Mouse (Mus musculus) cerebellum, adult 2 months (tissue): ENCODE data around the gene Gins3. TPM values are rescaled to one million over a fixed set of nuclear protein-coding genes. Genes with fewer than 3 reads are reported as not detected.

Experiments
- DNase-seq, 2 experiments: peaks; one replicate each; pipeline ENCODE4 v3.0.0; 2021
- H3K27ac ChIP-seq: fragments of 200-500 bp; 2 replicates; pipeline ENCODE4 v1.5.1; 2012; ENCODE audit warnings: low read length, control low read depth, inconsistent platforms; ENCODE audit not compliant: insufficient read depth
- H3K27me3 ChIP-seq: fragments of 200-500 bp; 2 replicates; pipeline ENCODE4 v1.6.1; 2012; ENCODE audit warnings: inconsistent platforms, mild to moderate bottlenecking, low read length, moderate library complexity; ENCODE audit not compliant: control insufficient read depth, insufficient read depth
- H3K4me1 ChIP-seq: fragments of 200-500 bp; 2 replicates; pipeline ENCODE4 v1.6.1; 2011; ENCODE audit warnings: low read length; ENCODE audit not compliant: control insufficient read depth, insufficient read depth
- H3K4me3 ChIP-seq: fragments of 200-500 bp; replicated peaks from 2 replicates; pipeline ENCODE3; 2011; ENCODE audit warnings: mild to moderate bottlenecking, low read depth, low read length, control low read depth; ENCODE audit not compliant: insufficient read depth
- CTCF ChIP-seq: fragments of 200-500 bp; IDR thresholded peaks from 2 replicates; pipeline ENCODE4 v1.5.1; 2011; ENCODE audit warnings: low read depth, mild to moderate bottlenecking, control low read depth, low read length, moderate library complexity, borderline replicate concordance; ENCODE audit not compliant: insufficient read depth
- POLR2A ChIP-seq: fragments of 200-500 bp; IDR thresholded peaks from 2 replicates; pipeline ENCODE4 v1.6.1; 2011; ENCODE audit warnings: low read length, control low read depth, borderline replicate concordance; ENCODE audit not compliant: insufficient read depth
- WGBS: fragments of 180-500 bp; shearing (Covaris S2); methylation state at CpG from one replicate; pipeline ENCODE4 v1.1.7; 2018; 5-methylcytosine and 5-hydroxymethylcytosine counted together
- polyA plus RNA-seq: library from polyadenylated mRNA; depleted of rRNA; stranded (reverse); fragments of >200 nt; gene quantifications from 2 replicates; pipeline ENCODE4 v1.2.3, GENCODE M21; 2012

Gene Gins3
- polyA plus RNA-seq, 1 experiment = 3.0 TPM

GRCm38 (mm10) chr8:95616383-95616782 lies 16.9 kb upstream of the Gins3 start:
- 82% methylated on average over 7 of the region's 7 CpGs for WGBS
- TF ChIP-seq POLR2A (no peak), CTCF (no peak)
- no peak for DNase-seq
- Histone ChIP-seq H3K4me1 (no peaks in the 10 kb centered on the region), H3K27ac (no peak overlapping the region), H3K27me3 (no peaks in the 10 kb centered on the region), H3K4me3 (no peak overlapping the region)

- H3K4me1 ChIP-seq = no peaks in the 10 kb centered on the region
- DNase-seq = no peak
- WGBS = 89% methylated on average over 2 of the region's 2 CpGs
- no peak overlapping the region for H3K4me3 ChIP-seq
- H3K27ac ChIP-seq = no peak overlapping the region
- no peaks in the 10 kb centered on the region for H3K27me3 ChIP-seq
- TF ChIP-seq CTCF (no peak), POLR2A (no peak)
Measured at GRCm38 (mm10) chr8:95620046-95620445, 13.2 kb upstream of the Gins3 start.

GRCm38 (mm10) chr8:95624833-95625232 lies 8.4 kb upstream of the Gins3 start:
- no peak for TF ChIP-seq POLR2A
- DNase-seq = no peak
- Histone ChIP-seq H3K27me3 (no peaks in the 10 kb centered on the region), H3K4me1 (no peaks in the 10 kb centered on the region), H3K27ac (no peak overlapping the region), H3K4me3 (no peak overlapping the region)
- WGBS = 65% methylated on average over 2 of the region's 2 CpGs

GRCm38 (mm10) chr8:95632840-95633239 lies 413 bp upstream of the Gins3 start:
- Histone ChIP-seq H3K27me3 (no peaks in the 10 kb centered on the region), H3K4me3 (no peak overlapping the region), H3K27ac (no peak overlapping the region), H3K4me1 (no peaks in the 10 kb centered on the region)
- TF ChIP-seq POLR2A (no peak), CTCF (no peak)
- no peak for DNase-seq
- 82% methylated on average over 6 of the region's 6 CpGs for WGBS

GRCm38 (mm10) chr8:95634063-95634340 lies 749 bp downstream of the Gins3 start:
- H3K27ac ChIP-seq = no peak overlapping the region
- H3K4me1 ChIP-seq = no peaks in the 10 kb centered on the region
- H3K27me3 ChIP-seq = no peaks in the 10 kb centered on the region
- peak in 1 of 2 experiments; percentile 8 for DNase-seq
- no peak for TF ChIP-seq POLR2A
- TF ChIP-seq CTCF = no peak
- under 1% methylated on average over 6 of the region's 6 CpGs for WGBS
- H3K4me3 ChIP-seq = peak overlapping the region; percentile 85

GRCm38 (mm10) chr8:95644942-95645341 lies 11.7 kb downstream of the Gins3 start:
- Histone ChIP-seq H3K27ac (no peak overlapping the region), H3K27me3 (no peaks in the 10 kb centered on the region), H3K4me3 (no peak overlapping the region), H3K4me1 (no peaks in the 10 kb centered on the region)
- DNase-seq = no peak
- 92% methylated on average over 2 of the region's 2 CpGs for WGBS
- TF ChIP-seq CTCF (no peak), POLR2A (no peak)

- Histone ChIP-seq H3K27ac (no peak overlapping the region), H3K4me3 (no peak overlapping the region), H3K4me1 (no peaks in the 10 kb centered on the region), H3K27me3 (no peaks in the 10 kb centered on the region)
- WGBS = 70% methylated on average over 3 of the region's 3 CpGs
- DNase-seq = no peak
- TF ChIP-seq CTCF (no peak), POLR2A (no peak)
Measured at GRCm38 (mm10) chr8:95648251-95648650, 15.0 kb downstream of the Gins3 start.

- H3K27ac ChIP-seq = no peak overlapping the region
- DNase-seq = no peak
- H3K4me3 ChIP-seq = no peak overlapping the region
- WGBS = 83% methylated on average over 5 of the region's 5 CpGs
- TF ChIP-seq CTCF (no peak), POLR2A (no peak)
- H3K27me3 ChIP-seq = no peaks in the 10 kb centered on the region
- H3K4me1 ChIP-seq = no peaks in the 10 kb centered on the region
Measured at GRCm38 (mm10) chr8:95653351-95653750, 20.1 kb downstream of the Gins3 start.
